Mouse (Mus musculus): ENCODE data around the gene Klhl21. TPM values are rescaled to one million over a fixed set of nuclear protein-coding genes. Genes with fewer than 3 reads are reported as not detected.

Gene Klhl21
- polyA plus RNA-seq, 1 experiment from 2014 or later = 14.7 TPM

DNA sequence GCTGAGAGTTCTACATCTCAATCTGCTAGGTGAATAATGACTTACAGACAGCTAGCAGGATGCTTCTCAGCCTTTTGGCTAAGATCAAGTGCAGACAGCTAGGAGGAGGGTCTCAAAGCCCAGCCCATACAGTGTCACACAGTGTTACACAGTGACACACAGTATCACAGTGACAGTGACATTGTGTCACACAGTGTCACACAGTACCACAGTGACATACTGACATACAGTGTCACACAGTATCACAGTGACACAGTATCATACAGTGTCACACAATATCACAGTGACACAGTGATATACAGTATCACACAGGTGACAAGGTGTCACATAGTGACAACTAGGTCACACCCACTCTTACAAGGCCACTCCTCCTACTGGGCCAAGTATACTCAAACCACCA, 58.7 kb downstream of the Klhl21 start:
- no peak for ATAC-seq (ENCODE audit: low FRiP score, low read depth)
- no peaks in the 10 kb centered on the region for H3K27me3 ChIP-seq

More for the DNA sequence above, 58.7 kb downstream of the Klhl21 start:
- Histone ChIP-seq H3K4me1 (peaks cover 12% of the 10 kb centered on the region), H3K9ac (no peak overlapping the region), H3K36me3 (peaks cover 8% of the 10 kb centered on the region; the same call in 1 of the 2 replicates), H3K27ac (no peak overlapping the region), H3K4me3 (no peak overlapping the region), H3K4me2 (replicated peaks) (no peak overlapping the region), H3K9me3 (no peaks in the 10 kb centered on the region)

Other genes with a start within 250 kb of the Klhl21 start
- gene Camta1, start 146.9 kb upstream of the Klhl21 start, polyA plus RNA-seq (2015; fragmentation: Nextera tagmentation; extraction: Ambion mirVana) = 93.5 and 112 TPM in 2 replicates
- gene Dnajc11, start 75.1 kb upstream of the Klhl21 start, polyA plus RNA-seq (2015; fragmentation: Nextera tagmentation; extraction: Ambion mirVana) = 73.7 and 76.4 TPM in 2 replicates
- gene Thap3, start 19.8 kb upstream of the Klhl21 start, polyA plus RNA-seq (2015; fragmentation: Nextera tagmentation; extraction: Ambion mirVana) = 51.0 and 56.4 TPM in 2 replicates
- gene Phf13, start 12.5 kb upstream of the Klhl21 start, polyA plus RNA-seq (2015; fragmentation: Nextera tagmentation; extraction: Ambion mirVana) = 39.2 and 40.8 TPM in 2 replicates
- gene Zbtb48, start 18.9 kb downstream of the Klhl21 start, polyA plus RNA-seq (2015; fragmentation: Nextera tagmentation; extraction: Ambion mirVana) = 20.7 and 21.4 TPM in 2 replicates
- gene Tas1r1, start 29.8 kb downstream of the Klhl21 start, polyA plus RNA-seq (2015; fragmentation: Nextera tagmentation; extraction: Ambion mirVana) = 1.3 TPM in 2 replicates
- gene Nol9, start 30.5 kb downstream of the Klhl21 start, polyA plus RNA-seq (2015; fragmentation: Nextera tagmentation; extraction: Ambion mirVana) = 33.7 and 34.4 TPM in 2 replicates
- 17.3 TPM in 2 replicates for gene Plekhg5, start 63.7 kb downstream of the Klhl21 start, polyA plus RNA-seq (2015; fragmentation: Nextera tagmentation; extraction: Ambion mirVana)
- gene Tnfrsf25, start 107.1 kb downstream of the Klhl21 start, polyA plus RNA-seq (2015; fragmentation: Nextera tagmentation; extraction: Ambion mirVana) = 0.86 and 1.9 TPM in 2 replicates
- 0.88 and 1.5 TPM in 2 replicates for gene Espn, start 143.6 kb downstream of the Klhl21 start, polyA plus RNA-seq (2015; fragmentation: Nextera tagmentation; extraction: Ambion mirVana)
- gene Hes2, start 150.1 kb downstream of the Klhl21 start, polyA plus RNA-seq (2015; fragmentation: Nextera tagmentation; extraction: Ambion mirVana) = not detected in 2 replicates
- 49.0 and 53.2 TPM in 2 replicates for gene Acot7, start 169.3 kb downstream of the Klhl21 start, polyA plus RNA-seq (2015; fragmentation: Nextera tagmentation; extraction: Ambion mirVana)

All from limb, embryonic 13.5 days (tissue).